Mouse (Mus musculus): ENCODE results near the gene Fgd1. TPM values are rescaled to one million over a fixed set of nuclear protein-coding genes. Genes with fewer than 3 reads are reported as not detected.

The Fgd1 gene
- polyA plus RNA-seq, 1 experiment from 2014 or later = 13.1 TPM

GRCm38 (mm10) chrX:151046777-151047430, 954 bp downstream of the Fgd1 start:
- peaks cover 21% of the 10 kb centered on the region for H3K4me1 ChIP-seq (ENCODE audit: control insufficient read depth, insufficient read depth, low read length)
- H3K4me2 ChIP-seq (ENCODE audit: low read length) = peak overlapping the region; percentile 79
- peak; percentile 93 for ATAC-seq
- H3K9me3 ChIP-seq (replicated peaks; ENCODE audit: control insufficient read depth, low read length, poor library complexity, severe bottlenecking) = no peaks in the 10 kb centered on the region
- WGBS = 18% methylated on average over 43 of the region's 62 CpGs
- peak overlapping the region; percentile 65 for H3K4me3 ChIP-seq (ENCODE audit: low read depth, low read length)
- peak overlapping the region; percentile 89 for H3K9ac ChIP-seq (ENCODE audit: low read depth, low read length)
- H3K27me3 ChIP-seq (ENCODE audit: control insufficient read depth, insufficient read depth, low read depth, low read length) = no peaks in the 10 kb centered on the region; the same call in 1 of the 2 replicates
- H3K36me3 ChIP-seq (ENCODE audit: control insufficient read depth, insufficient read depth, low read length) = no peaks in the 10 kb centered on the region
- H3K27ac ChIP-seq (ENCODE audit: low read length) = peak overlapping the region; percentile 93

GRCm38 (mm10) chrX:151047431-151048058, 1.6 kb downstream of the Fgd1 start:
- H3K9ac ChIP-seq (ENCODE audit: low read depth, low read length) = peak overlapping the region; percentile 89
- H3K9me3 ChIP-seq (replicated peaks; ENCODE audit: control insufficient read depth, low read length, poor library complexity, severe bottlenecking) = no peaks in the 10 kb centered on the region
- ATAC-seq = peak; percentile 71
- peak overlapping the region; percentile 93 for H3K27ac ChIP-seq (ENCODE audit: low read length)
- peak overlapping the region; percentile 79 for H3K4me2 ChIP-seq (ENCODE audit: low read length)
- 19% methylated on average over 29 of the region's 56 CpGs for WGBS
- H3K4me3 ChIP-seq (ENCODE audit: low read depth, low read length) = peak overlapping the region; percentile 65
- H3K4me1 ChIP-seq (ENCODE audit: control insufficient read depth, insufficient read depth, low read length) = peaks cover 21% of the 10 kb centered on the region
- H3K36me3 ChIP-seq (ENCODE audit: control insufficient read depth, insufficient read depth, low read length) = no peaks in the 10 kb centered on the region
- no peaks in the 10 kb centered on the region; the same call in 1 of the 2 replicates for H3K27me3 ChIP-seq (ENCODE audit: control insufficient read depth, insufficient read depth, low read depth, low read length)

GRCm38 (mm10) chrX:151049661-151050215, 3.8 kb downstream of the Fgd1 start:
- Histone ChIP-seq H3K27me3 (ENCODE audit: control insufficient read depth, insufficient read depth, low read depth, low read length) (no peaks in the 10 kb centered on the region; the same call in 1 of the 2 replicates), H3K4me2 (ENCODE audit: low read length) (peak overlapping the region; percentile 79), H3K27ac (ENCODE audit: low read length) (no peak overlapping the region), H3K9me3 (replicated peaks; ENCODE audit: control insufficient read depth, low read length, poor library complexity, severe bottlenecking) (no peaks in the 10 kb centered on the region), H3K4me1 (ENCODE audit: control insufficient read depth, insufficient read depth, low read length) (peaks cover 25% of the 10 kb centered on the region), H3K9ac (ENCODE audit: low read depth, low read length) (no peak overlapping the region), H3K36me3 (ENCODE audit: control insufficient read depth, insufficient read depth, low read length) (no peaks in the 10 kb centered on the region), H3K4me3 (ENCODE audit: low read depth, low read length) (no peak overlapping the region)
- WGBS = 52% methylated on average over 8 of the region's 8 CpGs
- ATAC-seq = no peak

GRCm38 (mm10) chrX:151050337-151050736, 4.4 kb downstream of the Fgd1 start:
- Histone ChIP-seq H3K27me3 (ENCODE audit: control insufficient read depth, insufficient read depth, low read depth, low read length) (no peaks in the 10 kb centered on the region; the same call in 1 of the 2 replicates), H3K36me3 (ENCODE audit: control insufficient read depth, insufficient read depth, low read length) (no peaks in the 10 kb centered on the region), H3K4me1 (ENCODE audit: control insufficient read depth, insufficient read depth, low read length) (peaks cover 26% of the 10 kb centered on the region), H3K4me2 (ENCODE audit: low read length) (no peak overlapping the region), H3K27ac (ENCODE audit: low read length) (no peak overlapping the region), H3K9me3 (replicated peaks; ENCODE audit: control insufficient read depth, low read length, poor library complexity, severe bottlenecking) (no peaks in the 10 kb centered on the region), H3K4me3 (ENCODE audit: low read depth, low read length) (no peak overlapping the region), H3K9ac (ENCODE audit: low read depth, low read length) (no peak overlapping the region)
- 75% methylated on average over 7 of the region's 7 CpGs for WGBS
- ATAC-seq = no peak

- peaks cover 14% of the 10 kb centered on the region for H3K4me1 ChIP-seq (ENCODE audit: control insufficient read depth, insufficient read depth, low read length)
- H3K36me3 ChIP-seq (ENCODE audit: control insufficient read depth, insufficient read depth, low read length) = no peaks in the 10 kb centered on the region
- no peak for ATAC-seq
- no peaks in the 10 kb centered on the region for H3K9me3 ChIP-seq (replicated peaks; ENCODE audit: control insufficient read depth, low read length, poor library complexity, severe bottlenecking)
- H3K27ac ChIP-seq (ENCODE audit: low read length) = no peak overlapping the region
- H3K4me3 ChIP-seq (ENCODE audit: low read depth, low read length) = no peak overlapping the region
- H3K9ac ChIP-seq (ENCODE audit: low read depth, low read length) = no peak overlapping the region
- no peak overlapping the region for H3K4me2 ChIP-seq (ENCODE audit: low read length)
- 69% methylated on average over 5 of the region's 6 CpGs for WGBS
- no peaks in the 10 kb centered on the region; the same call in 1 of the 2 replicates for H3K27me3 ChIP-seq (ENCODE audit: control insufficient read depth, insufficient read depth, low read depth, low read length)
Measured at GRCm38 (mm10) chrX:151054489-151054888, 8.5 kb downstream of the Fgd1 start.

- peaks cover 5% of the 10 kb centered on the region for H3K4me1 ChIP-seq (ENCODE audit: control insufficient read depth, insufficient read depth, low read length)
- 27% methylated on average over 1 of the region's 1 CpGs for WGBS
- ATAC-seq = no peak
- H3K9ac ChIP-seq (ENCODE audit: low read depth, low read length) = no peak overlapping the region
- H3K27ac ChIP-seq (ENCODE audit: low read length) = no peak overlapping the region
- H3K36me3 ChIP-seq (ENCODE audit: control insufficient read depth, insufficient read depth, low read length) = no peaks in the 10 kb centered on the region
- no peak overlapping the region for H3K4me3 ChIP-seq (ENCODE audit: low read depth, low read length)
- no peaks in the 10 kb centered on the region for H3K9me3 ChIP-seq (replicated peaks; ENCODE audit: control insufficient read depth, low read length, poor library complexity, severe bottlenecking)
- no peaks in the 10 kb centered on the region for H3K27me3 ChIP-seq (ENCODE audit: control insufficient read depth, insufficient read depth, low read depth, low read length)
- no peak overlapping the region for H3K4me2 ChIP-seq (ENCODE audit: low read length)
Measured at GRCm38 (mm10) chrX:151055559-151055958, 9.6 kb downstream of the Fgd1 start.

GRCm38 (mm10) chrX:151059346-151059745, 13.4 kb downstream of the Fgd1 start:
- H3K9me3 ChIP-seq (replicated peaks; ENCODE audit: control insufficient read depth, low read length, poor library complexity, severe bottlenecking) = no peaks in the 10 kb centered on the region
- no peak for ATAC-seq
- no peaks in the 10 kb centered on the region for H3K27me3 ChIP-seq (ENCODE audit: control insufficient read depth, insufficient read depth, low read depth, low read length)
- H3K4me3 ChIP-seq (ENCODE audit: low read depth, low read length) = no peak overlapping the region
- H3K9ac ChIP-seq (ENCODE audit: low read depth, low read length) = no peak overlapping the region
- H3K4me2 ChIP-seq (ENCODE audit: low read length) = no peak overlapping the region
- no peaks in the 10 kb centered on the region for H3K36me3 ChIP-seq (ENCODE audit: control insufficient read depth, insufficient read depth, low read length)
- peaks cover 5% of the 10 kb centered on the region; the same call in 1 of the 2 replicates for H3K4me1 ChIP-seq (ENCODE audit: control insufficient read depth, insufficient read depth, low read length)
- WGBS = 85% methylated on average over 1 of the region's 1 CpGs
- no peak overlapping the region for H3K27ac ChIP-seq (ENCODE audit: low read length)

GRCm38 (mm10) chrX:151061615-151062299, 15.8 kb downstream of the Fgd1 start:
- Histone ChIP-seq H3K9me3 (replicated peaks; ENCODE audit: control insufficient read depth, low read length, poor library complexity, severe bottlenecking) (no peaks in the 10 kb centered on the region), H3K27ac (ENCODE audit: low read length) (no peak overlapping the region), H3K4me1 (ENCODE audit: control insufficient read depth, insufficient read depth, low read length) (no peaks in the 10 kb centered on the region), H3K36me3 (ENCODE audit: control insufficient read depth, insufficient read depth, low read length) (no peaks in the 10 kb centered on the region), H3K4me3 (ENCODE audit: low read depth, low read length) (no peak overlapping the region), H3K9ac (ENCODE audit: low read depth, low read length) (no peak overlapping the region), H3K4me2 (ENCODE audit: low read length) (no peak overlapping the region), H3K27me3 (ENCODE audit: control insufficient read depth, insufficient read depth, low read depth, low read length) (no peaks in the 10 kb centered on the region)
- ATAC-seq = no peak
- 82% methylated on average over 3 of the region's 3 CpGs for WGBS
